Comparison of ENCODE assay signal across 19 mouse cellular contexts in genomic region chr8:109808120-109808447, GRCm38 (mm10). TPM values are rescaled to one million over a fixed set of nuclear protein-coding genes. Genes with fewer than 3 reads are reported as not detected.
DNase-seq lines count a peak whose midpoint lies in the region; ATAC-seq and TF ChIP-seq lines count a peak whose summit lies in the region.
"Had no signal": no experiment of that assay in that cellular context is flagged by ENCODE, and none has a peak within 500 bp of the region (broad histone marks: within the 10 kb centered on the region; RNA-seq: fewer than 3 reads in every experiment).

No protein-coding gene starts in this region.

- no peaks in the 10 kb centered on the region for H3K36me3 ChIP-seq in embryonic facial prominence, embryonic 11.5 days (replicated peaks; ENCODE audit: control insufficient read depth, insufficient read depth, low read depth, low read length)
- H3K36me3 ChIP-seq in embryonic facial prominence, embryonic 10.5 days (replicated peaks) = peaks cover 36% of the 10 kb centered on the region

- no peak overlapping the region for H3K9ac ChIP-seq in embryonic facial prominence, embryonic 11.5 days (replicated peaks; ENCODE audit: low read length)
- H3K9ac ChIP-seq: hindbrain, embryonic 12.5 days; limb, embryonic 13.5 days; midbrain, embryonic 12.5 days had no signal

- peak; percentile 43 for TF ChIP-seq CTCF in layer of hippocampus, adult 2 months (conservative IDR thresholded peaks at IDR 0.05)
- peak; percentile 18; the same call in 1 of the 2 replicates for TF ChIP-seq CTCF in embryonic fibroblast, embryonic 13.5 days (IDR thresholded peaks at IDR 0.05; ENCODE audit: borderline replicate concordance, insufficient read depth, low read length)
- TF ChIP-seq CTCF in left cerebral cortex, adult 2 months (IDR thresholded peaks at IDR 0.05) = no peak; the same call in 1 of the 2 replicates

- H3K4me2 ChIP-seq in embryonic facial prominence, embryonic 11.5 days (ENCODE audit: low read depth, low read length) = no peak overlapping the region
- H3K4me2 ChIP-seq: hindbrain, embryonic 12.5 days; limb, embryonic 13.5 days; midbrain, embryonic 12.5 days had no signal

- no peak for TF ChIP-seq POLR2A in embryonic fibroblast, embryonic 13.5 days (IDR thresholded peaks at IDR 0.05; ENCODE audit: low read depth, low read length)

- H3K4me3 ChIP-seq in embryonic facial prominence, embryonic 11.5 days (ENCODE audit: low read depth, low read length) = no peak overlapping the region
- H3K4me3 ChIP-seq in embryonic facial prominence, embryonic 10.5 days = no peak overlapping the region
- no peak overlapping the region for H3K4me3 ChIP-seq in layer of hippocampus, adult 2 months
- H3K4me3 ChIP-seq in embryonic fibroblast, embryonic 13.5 days (ENCODE audit: insufficient read depth, low read length) = no peak overlapping the region
- no peak overlapping the region for H3K4me3 ChIP-seq in left cerebral cortex, adult 2 months
- H3K4me3 ChIP-seq: hindbrain, embryonic 12.5 days; limb, embryonic 13.5 days; midbrain, embryonic 12.5 days; myocyte had no signal

- H3K27me3 ChIP-seq in embryonic facial prominence, embryonic 11.5 days (ENCODE audit: control insufficient read depth, insufficient read depth, low read length) = no peaks in the 10 kb centered on the region
- no peaks in the 10 kb centered on the region for H3K27me3 ChIP-seq in embryonic facial prominence, embryonic 10.5 days (replicated peaks; ENCODE audit: low read depth, poor library complexity, severe bottlenecking)
- H3K27me3 ChIP-seq: hindbrain, embryonic 12.5 days; limb, embryonic 13.5 days; midbrain, embryonic 12.5 days had no signal

- ATAC-seq in embryonic facial prominence, embryonic 11.5 days (replicated peaks; ENCODE audit: insufficient number of reproducible peaks, low FRiP score, low TSS enrichment, low read depth) = no peak

- DNase-seq in embryonic facial prominence, embryonic 11.5 days (ENCODE audit: low spot score) = peak; percentile 17
- DNase-seq in embryonic facial prominence, embryonic 10.5 days (ENCODE audit: low spot score) = no peak
- DNase-seq in layer of hippocampus, adult 2 months (ENCODE audit: low spot score in 2 of 2) = no peak
- no peak for DNase-seq in layer of hippocampus, postnatal 36 days
- peak; percentile 20 for DNase-seq in 416B (ENCODE audit: low read depth)
- no peak for DNase-seq in left cerebral cortex, adult 2 months (ENCODE audit: extremely low spot score in 1 of 2, low spot score in 2 of 2)
- DNase-seq in urinary bladder, postnatal 10 days (ENCODE audit: low spot score) = no peak
- DNase-seq: adrenal gland, postnatal 10 days; cerebellum, adult 9-10 months; kidney, adult 11 months; kidney, postnatal 4 days; lung, postnatal 10 days; retina, postnatal 1 day; thymus, postnatal 4 days had no signal

- no peak overlapping the region for H3K27ac ChIP-seq in embryonic facial prominence, embryonic 11.5 days (replicated peaks; ENCODE audit: low read depth, low read length)
- no peak overlapping the region for H3K27ac ChIP-seq in embryonic facial prominence, embryonic 10.5 days (replicated peaks)
- H3K27ac ChIP-seq in layer of hippocampus, adult 2 months = no peak overlapping the region
- H3K27ac ChIP-seq in embryonic fibroblast, embryonic 13.5 days (ENCODE audit: insufficient read depth, low read length) = no peak overlapping the region
- no peak overlapping the region for H3K27ac ChIP-seq in left cerebral cortex, adult 2 months
- H3K27ac ChIP-seq: hindbrain, embryonic 12.5 days; limb, embryonic 13.5 days; midbrain, embryonic 12.5 days had no signal

- no peaks in the 10 kb centered on the region for H3K9me3 ChIP-seq in embryonic facial prominence, embryonic 11.5 days (replicated peaks; ENCODE audit: control insufficient read depth, low read length)
- H3K9me3 ChIP-seq in embryonic facial prominence, embryonic 10.5 days = no peaks in the 10 kb centered on the region
- H3K9me3 ChIP-seq: hindbrain, embryonic 12.5 days; limb, embryonic 13.5 days; midbrain, embryonic 12.5 days had no signal

- intact Hi-C loops in left cerebral cortex, adult 2 months (cut with DNase I) = no loop called here

- H3K4me1 ChIP-seq in embryonic facial prominence, embryonic 11.5 days (ENCODE audit: control insufficient read depth, insufficient read depth, low read length) = no peaks in the 10 kb centered on the region
- H3K4me1 ChIP-seq in embryonic facial prominence, embryonic 10.5 days = peaks cover 9% of the 10 kb centered on the region; the same call in 1 of the 2 replicates
- peaks cover 18% of the 10 kb centered on the region for H3K4me1 ChIP-seq in embryonic fibroblast, embryonic 13.5 days (ENCODE audit: control insufficient read depth, insufficient read depth, low read length)
- H3K4me1 ChIP-seq: hindbrain, embryonic 12.5 days; limb, embryonic 13.5 days; midbrain, embryonic 12.5 days had no signal

RNA-seq across cellular contexts. Expression of gene Ap1g1, which starts 29.7 kb away (rescaled TPM):
- polyA plus RNA-seq in embryonic facial prominence, embryonic 11.5 days (2014; fragmentation: Nextera tagmentation; extraction: Ambion mirVana) = 37.7 and 42.5 TPM in 2 replicates
- 48.4 and 52.9 TPM in 2 replicates for polyA plus RNA-seq in embryonic facial prominence, embryonic 10.5 days (2016; fragmentation: Nextera tagmentation; extraction: Ambion mirVana)
- 10 to 100 TPM; 84.1 to 92.2 TPM for total RNA-seq in layer of hippocampus, adult 2 months (2021)
- total RNA-seq in layer of hippocampus, postnatal 36 days (2021) = 10 to 100 TPM; 80.1 to 94.6 TPM
- 71.7 and 77.2 TPM in 2 replicates for polyA plus RNA-seq in embryonic fibroblast, embryonic 13.5 days (2011; ENCODE audit: insufficient read length, low read depth, missing spikeins)
- 10 to 100 TPM; 80.8 to 85.0 TPM for total RNA-seq in left cerebral cortex, adult 2 months (2021)

Comparison
In these comparisons a context has a peak if more than half of its experiments do, and no peak if none do; other contexts are left out.
1. DNase-seq: peak in embryonic facial prominence, embryonic 11.5 days (single experiment) and 416B (single experiment); none in embryonic facial prominence, embryonic 10.5 days (single experiment), layer of hippocampus, adult 2 months (0 of 2), layer of hippocampus, postnatal 36 days (0 of 2), left cerebral cortex, adult 2 months (0 of 2) and urinary bladder, postnatal 10 days (single experiment).